Mouse (Mus musculus) thymus, adult 2 months (tissue): ENCODE data around the gene Pld3. TPM values are rescaled to one million over a fixed set of nuclear protein-coding genes. Genes with fewer than 3 reads are reported as not detected.

Experiments
- DNase-seq: peaks from one replicate; pipeline ENCODE4 v3.0.0; 2021
- H3K27ac ChIP-seq: fragments of 200-500 bp; 2 replicates; pipeline ENCODE4 v1.5.1; 2012; ENCODE audit warnings: low read length, control low read depth; ENCODE audit not compliant: control insufficient read depth, insufficient read depth
- H3K27me3 ChIP-seq: fragments of 200-500 bp; 2 replicates; pipeline ENCODE4 v1.6.1; 2012; ENCODE audit warnings: mild to moderate bottlenecking, low read length, moderate library complexity, mixed read lengths; ENCODE audit not compliant: control insufficient read depth, insufficient read depth
- H3K36me3 ChIP-seq: fragments of 200-500 bp; 2 replicates; pipeline ENCODE4 v1.6.1; 2012; ENCODE audit warnings: mild to moderate bottlenecking, low read length, moderate library complexity; ENCODE audit not compliant: control insufficient read depth, insufficient read depth
- H3K4me1 ChIP-seq: fragments of 200-500 bp; replicated peaks from 2 replicates; pipeline ENCODE4 v1.6.1; 2012; ENCODE audit warnings: low read length; ENCODE audit not compliant: control insufficient read depth, insufficient read depth
- H3K4me3 ChIP-seq: fragments of 200-500 bp; 2 replicates; pipeline ENCODE4 v1.5.1; 2012; ENCODE audit warnings: mild to moderate bottlenecking, low read length, control low read depth, moderate library complexity; ENCODE audit not compliant: control insufficient read depth, insufficient read depth
- CTCF ChIP-seq: fragments of 200-500 bp; IDR thresholded peaks from 2 replicates; pipeline ENCODE4 v1.5.1; 2012; ENCODE audit warnings: mild to moderate bottlenecking, control low read depth, low read length, moderate library complexity, borderline replicate concordance; ENCODE audit not compliant: control insufficient read depth, poor library complexity, insufficient read depth; ENCODE audit errors: extremely low read depth
- POLR2A ChIP-seq: fragments of 200-500 bp; IDR thresholded peaks from 2 replicates; pipeline ENCODE4 v1.6.1; 2012; ENCODE audit warnings: mild to moderate bottlenecking, low read length, control low read depth, moderate library complexity; ENCODE audit not compliant: control insufficient read depth, poor library complexity, insufficient read depth; ENCODE audit errors: extremely low read depth
- WGBS: fragments of 180-500 bp; shearing (Covaris S2); methylation state at CpG from one replicate; pipeline ENCODE4 v1.1.7; 2018; 5-methylcytosine and 5-hydroxymethylcytosine counted together
- polyA plus RNA-seq: library from polyadenylated mRNA; depleted of rRNA; stranded (reverse); fragments of >200 nt; gene quantifications from 2 replicates; pipeline ENCODE4 v1.2.3, GENCODE M21; 2012

Gene Pld3
- polyA plus RNA-seq, 1 experiment: 516 TPM

DNA sequence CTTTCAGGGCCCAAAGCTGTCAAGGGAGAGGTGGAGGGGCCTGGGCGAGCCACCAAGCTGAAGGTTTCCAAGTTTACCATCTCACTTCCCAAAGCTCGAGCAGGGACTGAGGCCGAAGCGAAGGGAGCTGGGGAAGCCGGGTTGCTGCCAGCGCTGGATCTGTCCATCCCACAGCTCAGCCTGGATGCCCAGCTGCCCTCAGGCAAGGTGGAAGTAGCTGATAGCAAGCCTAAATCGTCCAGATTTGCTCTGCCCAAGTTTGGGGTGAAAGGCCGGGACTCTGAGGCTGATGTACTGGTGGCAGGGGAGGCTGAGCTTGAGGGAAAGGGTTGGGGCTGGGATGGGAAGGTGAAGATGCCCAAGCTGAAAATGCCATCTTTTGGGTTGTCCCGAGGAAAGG, 34.7 kb downstream of the Pld3 start:
- WGBS: 90% methylated on average over 9 of the region's 9 CpGs
- Histone ChIP-seq H3K27ac (no peak overlapping the region), H3K36me3 (no peaks in the 10 kb centered on the region), H3K4me1 (no peaks in the 10 kb centered on the region), H3K27me3 (no peaks in the 10 kb centered on the region), H3K4me3 (no peak overlapping the region)
- no peak for DNase-seq
- TF ChIP-seq CTCF: no peak
- no peak for TF ChIP-seq POLR2A

DNA sequence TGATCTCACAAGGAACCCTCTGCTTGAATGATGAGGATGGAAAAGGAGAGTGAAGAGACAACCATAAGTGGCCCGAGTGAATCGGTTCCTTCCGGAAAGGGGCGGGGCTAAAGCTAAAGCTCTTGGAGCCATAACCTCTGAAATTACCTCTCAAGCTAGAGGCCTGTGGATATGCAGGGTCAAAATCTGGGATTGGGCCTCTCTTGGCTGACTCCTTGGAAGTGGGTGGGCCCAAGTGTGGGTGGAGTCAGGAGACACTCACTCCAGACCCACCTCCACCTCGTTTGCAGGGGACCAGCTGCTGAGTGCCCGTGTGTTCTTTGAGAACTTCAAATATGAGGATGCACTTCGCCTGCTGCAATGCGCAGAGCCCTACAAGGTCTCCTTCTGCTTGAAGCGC, 38.1 kb downstream of the Pld3 start:
- H3K36me3 ChIP-seq: no peaks in the 10 kb centered on the region
- 93% methylated on average over 9 of the region's 9 CpGs for WGBS
- H3K27me3 ChIP-seq: no peaks in the 10 kb centered on the region
- H3K4me1 ChIP-seq: no peaks in the 10 kb centered on the region
- no peak for DNase-seq
- no peak overlapping the region for H3K4me3 ChIP-seq
- no peak overlapping the region for H3K27ac ChIP-seq
- no peak for TF ChIP-seq CTCF
- TF ChIP-seq POLR2A: no peak

DNA sequence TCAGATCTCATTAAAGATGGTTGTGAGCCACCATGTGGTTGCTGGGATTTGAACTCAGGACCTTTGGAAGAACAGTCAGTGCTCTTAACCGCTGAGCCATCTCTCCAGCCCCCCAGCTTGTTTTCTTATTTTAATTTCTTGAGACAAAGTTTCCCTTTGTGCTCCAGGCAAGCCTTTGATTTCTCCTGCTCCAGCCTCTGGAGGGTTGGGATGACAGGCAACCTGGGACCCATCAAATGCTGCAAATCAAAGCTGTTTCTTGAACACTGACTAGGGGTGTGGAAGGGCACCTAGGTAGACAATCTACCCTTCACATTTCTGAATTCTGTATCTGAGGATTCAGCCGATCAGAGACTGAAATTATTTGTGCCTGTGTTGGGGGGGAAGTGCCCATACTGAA, 42.2 kb downstream of the Pld3 start:
- H3K4me3 ChIP-seq: no peak overlapping the region
- H3K4me1 ChIP-seq: peaks cover 10% of the 10 kb centered on the region
- H3K27me3 ChIP-seq: no peaks in the 10 kb centered on the region
- WGBS: 97% methylated on average over 2 of the region's 2 CpGs
- H3K27ac ChIP-seq: no peak overlapping the region
- H3K36me3 ChIP-seq: no peaks in the 10 kb centered on the region
- DNase-seq: no peak
- no peak for TF ChIP-seq CTCF
- TF ChIP-seq POLR2A: no peak

DNA sequence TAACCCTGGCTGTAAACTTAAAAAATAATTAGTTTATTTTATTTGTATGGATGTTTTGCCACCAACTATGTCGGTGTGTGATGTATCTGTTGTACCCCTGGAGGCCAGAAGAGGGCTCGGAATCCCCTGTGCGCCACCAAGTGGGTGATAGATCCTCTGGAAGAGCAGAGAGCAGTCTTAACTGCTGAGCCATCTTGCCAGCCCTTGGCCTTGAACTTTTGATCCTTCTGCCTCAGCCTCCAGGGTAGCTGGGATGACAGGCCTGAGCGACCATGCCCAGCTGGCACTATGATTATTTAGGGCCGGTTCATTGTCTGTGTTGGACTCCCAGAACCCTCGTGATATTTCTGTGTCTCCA, 44.4 kb downstream of the Pld3 start:
- H3K4me1 ChIP-seq: peaks cover 10% of the 10 kb centered on the region
- no peak for TF ChIP-seq POLR2A
- peak; percentile 20; the same call in 1 of the 2 replicates for TF ChIP-seq CTCF
- H3K4me3 ChIP-seq: no peak overlapping the region
- no peaks in the 10 kb centered on the region for H3K27me3 ChIP-seq
- H3K36me3 ChIP-seq: no peaks in the 10 kb centered on the region
- DNase-seq: peak; percentile 73
- 26% methylated on average over 6 of the region's 6 CpGs for WGBS
- no peak overlapping the region; the same call in 1 of the 2 replicates for H3K27ac ChIP-seq

DNA sequence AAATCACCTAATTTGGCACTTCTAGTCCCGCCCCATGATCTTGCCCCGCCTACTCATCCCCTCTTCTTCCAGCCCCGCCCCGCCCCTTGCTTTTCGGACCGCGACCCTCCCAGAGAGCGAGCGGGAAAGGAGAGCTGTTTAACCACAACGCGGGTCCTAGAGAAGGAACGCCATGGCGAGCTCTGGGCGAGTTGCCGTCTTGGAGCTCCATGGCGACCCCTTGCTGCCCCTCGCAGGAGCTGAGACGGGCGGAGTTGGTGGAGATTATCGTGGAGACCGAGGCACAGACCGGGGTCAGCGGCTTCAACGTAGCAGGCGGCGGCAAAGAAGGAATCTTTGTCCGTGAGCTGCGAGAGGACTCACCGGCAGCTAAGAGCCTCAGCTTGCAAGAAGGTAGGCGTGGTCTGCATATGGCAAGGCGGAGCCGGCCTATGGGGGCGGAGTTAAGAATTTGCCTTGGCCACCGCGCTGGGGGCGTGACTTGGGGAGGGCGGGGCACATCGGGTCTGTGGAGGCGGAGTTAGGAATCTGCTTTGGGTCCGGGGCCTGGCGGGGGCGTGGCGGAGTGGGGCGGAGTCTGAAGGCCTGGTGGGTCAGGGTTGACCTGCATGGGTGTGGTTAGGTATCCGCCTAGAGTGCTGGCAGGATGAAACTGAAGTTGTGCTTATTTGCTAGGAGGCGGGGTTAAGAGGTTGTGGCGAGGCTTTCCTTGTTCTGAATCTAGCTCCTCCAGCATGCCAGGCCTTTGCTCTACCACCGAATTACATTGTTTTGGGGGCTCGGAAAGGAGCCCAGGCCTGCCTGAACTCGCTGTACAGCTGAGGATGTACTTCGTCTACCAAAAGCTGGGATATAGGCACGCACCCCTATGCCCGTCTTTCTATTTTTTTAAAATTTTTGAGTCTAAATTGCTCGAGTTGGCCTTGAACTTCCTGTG, 45.0 kb downstream of the Pld3 start:
- H3K4me1 ChIP-seq: peaks cover 10% of the 10 kb centered on the region
- under 1% methylated on average over 54 of the region's 54 CpGs for WGBS
- H3K27me3 ChIP-seq: no peaks in the 10 kb centered on the region
- H3K4me3 ChIP-seq: peak overlapping the region; percentile 67
- no peaks in the 10 kb centered on the region for H3K36me3 ChIP-seq
- H3K27ac ChIP-seq: peak overlapping the region; percentile 72
- TF ChIP-seq CTCF (0 out of 2 replicates have a peak, but pooled peaks have one; percentile 35), POLR2A (no peak)
- peak; percentile 97 for DNase-seq

DNA sequence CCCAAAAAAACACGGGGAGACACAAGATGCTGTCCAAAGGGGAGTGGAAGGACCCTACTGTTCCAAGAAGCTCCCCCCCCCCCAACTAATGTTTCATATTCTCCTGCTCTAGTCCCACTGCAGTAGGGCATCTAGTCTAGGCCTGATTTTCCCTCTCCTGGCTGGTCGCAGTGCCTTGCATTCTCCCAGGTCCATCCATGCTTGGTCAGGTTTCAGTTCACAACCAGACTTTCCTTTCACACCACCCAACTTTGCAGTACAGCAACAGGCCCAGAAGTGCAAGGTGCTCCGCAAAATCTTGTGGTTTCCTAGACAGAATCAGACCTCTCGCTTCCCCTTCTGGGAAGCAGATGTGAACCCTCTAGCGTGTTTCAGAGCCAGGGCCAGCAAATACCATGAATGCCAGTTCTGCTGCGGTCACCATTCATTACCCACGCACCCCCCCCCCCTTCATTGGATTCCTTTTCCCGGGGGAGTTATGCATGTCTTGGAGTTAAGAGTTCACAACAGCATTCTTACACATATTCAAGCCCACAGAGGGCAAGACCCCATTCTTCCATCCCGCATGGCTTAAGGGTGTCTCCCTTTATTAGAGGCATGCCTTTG, 46.1 kb downstream of the Pld3 start:
- Histone ChIP-seq H3K27ac (no peak overlapping the region), H3K4me3 (no peak overlapping the region), H3K4me1 (peaks cover 10% of the 10 kb centered on the region), H3K27me3 (no peaks in the 10 kb centered on the region), H3K36me3 (no peaks in the 10 kb centered on the region)
- no peak for TF ChIP-seq CTCF
- TF ChIP-seq POLR2A: no peak
- no peak for DNase-seq
- 17% methylated on average over 9 of the region's 9 CpGs for WGBS
